Mouse (Mus musculus) embryonic facial prominence, embryonic 15.5 days (tissue): ENCODE data around the gene Pdha1. TPM values are rescaled to one million over a fixed set of nuclear protein-coding genes. Genes with fewer than 3 reads are reported as not detected.
A peak's percentile ranks its signal among the peaks of the same experiment; 100 is the strongest.

Experiments used
- ATAC-seq: fragments of 200-750 bp; cut with Nextera tagmentation; 2 replicates; pipeline ENCODE4 v1.8.0; 2017; ENCODE audit warnings: low read depth, moderate TSS enrichment; ENCODE audit not compliant: insufficient number of reproducible peaks, low FRiP score, low TSS enrichment
- H3K27ac ChIP-seq: fragments of 300-500 bp; sonication (generic); replicated peaks from 2 replicates; pipeline ENCODE4 v1.5.1; 2015; ENCODE audit warnings: mild to moderate bottlenecking, inconsistent platforms
- H3K27me3 ChIP-seq: fragments of 300-500 bp; sonication (generic); 2 replicates; pipeline ENCODE4 v1.6.1; 2015; ENCODE audit warnings: inconsistent platforms
- H3K36me3 ChIP-seq: fragments of 300-500 bp; sonication (generic); 2 replicates; pipeline ENCODE4 v1.6.1; 2015; ENCODE audit warnings: mild to moderate bottlenecking, inconsistent platforms
- H3K4me1 ChIP-seq: fragments of 300-500 bp; sonication (generic); 2 replicates; pipeline ENCODE4 v1.6.1; 2015; ENCODE audit warnings: inconsistent platforms
- H3K4me2 ChIP-seq: fragments of 300-500 bp; sonication (generic); replicated peaks from 2 replicates; pipeline ENCODE4 v1.6.1; 2015; ENCODE audit warnings: mild to moderate bottlenecking, inconsistent platforms
- H3K4me3 ChIP-seq: fragments of 300-500 bp; sonication (generic); replicated peaks from 2 replicates; pipeline ENCODE4 v1.5.1; 2015; ENCODE audit warnings: mild to moderate bottlenecking, inconsistent platforms
- H3K9ac ChIP-seq: fragments of 300-500 bp; sonication (generic); 2 replicates; pipeline ENCODE4 v1.6.1; 2015; ENCODE audit warnings: inconsistent platforms
- H3K9me3 ChIP-seq: fragments of 300-500 bp; sonication (generic); replicated peaks from 2 replicates; pipeline ENCODE4 v1.6.1; 2016; ENCODE audit warnings: inconsistent platforms
- WGBS: fragments of 180-500 bp; shearing (Covaris S2); methylation state at CpG from one replicate; pipeline ENCODE4 v1.1.7; 2015; 5-methylcytosine and 5-hydroxymethylcytosine counted together
- polyA plus RNA-seq: library from polyadenylated mRNA; unstranded; fragments of >200 nt; fragmentation: Nextera tagmentation; extraction: Ambion mirVana; gene quantifications from 2 replicates; pipeline ENCODE4 v1.2.1, GENCODE M21; 2015

Gene Pdha1
- polyA plus RNA-seq, result 111 and 112 TPM in 2 replicates

- Histone ChIP-seq H3K27ac (peak within 1 kb of the TSS; percentile 96), H3K4me2 (peak within 1 kb of the TSS; percentile 50), H3K36me3 (no peaks in the 10 kb centered on the region), H3K9me3 (no peaks in the 10 kb centered on the region), H3K27me3 (no peaks in the 10 kb centered on the region), H3K4me3 (peak within 1 kb of the TSS; percentile 61), H3K4me1 (peaks cover 4% of the 10 kb centered on the region; the same call in 1 of the 2 replicates), H3K9ac (peak within 1 kb of the TSS; percentile 44)
- 9% methylated on average over 57 of the region's 67 CpGs for WGBS
- peak; percentile 94 for ATAC-seq
Observed at GRCm38 (mm10) chrX:160137861-160138717, at the start of gene Pdha1. Pdha1 (minus strand) TSS chrX:160138413.

- Histone ChIP-seq H3K9ac (no peak overlapping the region), H3K4me1 (no peaks in the 10 kb centered on the region), H3K9me3 (no peaks in the 10 kb centered on the region), H3K4me2 (no peak overlapping the region), H3K4me3 (no peak overlapping the region), H3K36me3 (no peaks in the 10 kb centered on the region), H3K27ac (no peak overlapping the region), H3K27me3 (no peaks in the 10 kb centered on the region)
- no peak for ATAC-seq
- WGBS, result 66% methylated on average over 3 of the region's 3 CpGs
Observed at GRCm38 (mm10) chrX:160179032-160179431, 40.8 kb upstream of the Pdha1 start.

DNA sequence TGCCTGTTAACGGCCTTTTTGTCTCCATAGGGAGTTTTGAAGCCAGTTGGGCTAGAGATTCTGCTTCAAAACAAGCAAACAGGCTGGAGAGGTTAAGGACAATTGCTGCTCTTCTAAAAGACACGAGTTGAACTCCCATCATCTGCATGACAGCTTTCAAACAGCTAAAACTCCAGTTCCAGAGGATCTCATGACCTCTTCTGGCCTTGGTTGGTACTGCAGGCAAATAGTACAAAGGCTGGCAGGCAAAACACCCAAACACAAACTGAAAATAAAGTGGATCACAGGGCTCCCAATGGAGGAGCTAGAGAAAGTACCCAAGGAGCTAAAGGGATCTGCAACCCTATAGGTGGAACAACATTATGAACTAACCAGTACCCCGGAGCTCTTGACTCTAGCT, 31.9 kb upstream of the Pdha1 start:
- ATAC-seq, result no peak
- H3K4me2 ChIP-seq, result no peak overlapping the region
- H3K27ac ChIP-seq, result no peak overlapping the region
- no peak overlapping the region for H3K4me3 ChIP-seq
- no peaks in the 10 kb centered on the region for H3K4me1 ChIP-seq
- no peak overlapping the region for H3K9ac ChIP-seq
- WGBS, result 11% methylated on average over 2 of the region's 3 CpGs
- no peaks in the 10 kb centered on the region for H3K27me3 ChIP-seq
- no peaks in the 10 kb centered on the region for H3K9me3 ChIP-seq
- H3K36me3 ChIP-seq, result no peaks in the 10 kb centered on the region

DNA sequence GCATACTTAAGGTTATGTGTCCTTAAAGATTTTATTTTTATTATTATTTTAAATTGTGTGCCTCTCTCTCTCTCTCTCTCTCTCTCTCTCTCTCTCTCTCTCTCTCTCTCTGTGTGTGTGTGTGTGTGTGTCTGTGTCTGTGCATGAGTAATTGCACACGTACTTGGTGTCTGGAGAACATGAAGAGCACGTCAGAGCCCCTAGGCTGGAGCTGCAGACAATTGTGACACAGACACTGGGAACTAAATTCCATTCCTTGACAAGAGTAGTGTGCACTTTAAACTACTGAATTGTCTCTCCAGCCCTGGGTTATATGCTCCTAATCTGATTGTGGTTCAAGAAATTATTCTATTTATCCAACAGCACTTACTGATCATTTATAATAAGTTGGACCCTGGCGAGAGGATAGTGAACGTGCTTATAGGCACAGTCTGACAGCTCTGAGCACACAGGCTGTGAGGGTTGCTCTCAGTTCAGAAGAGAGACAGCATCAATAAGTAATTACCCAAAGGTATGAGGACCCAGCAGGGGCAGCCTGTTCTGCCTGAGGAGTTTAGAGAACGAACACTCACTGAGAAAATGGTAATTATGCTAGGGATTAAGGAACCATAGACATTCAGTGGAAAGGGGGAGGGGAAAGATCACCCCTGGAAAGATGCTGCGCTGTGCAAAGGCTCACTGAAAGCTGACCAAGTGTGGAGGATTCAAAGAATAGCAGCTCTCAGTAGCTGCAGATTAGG, 28.2 kb upstream of the Pdha1 start:
- Histone ChIP-seq H3K4me2 (no peak overlapping the region), H3K4me3 (no peak overlapping the region), H3K27ac (no peak overlapping the region), H3K27me3 (no peaks in the 10 kb centered on the region), H3K9me3 (no peaks in the 10 kb centered on the region), H3K9ac (no peak overlapping the region), H3K36me3 (no peaks in the 10 kb centered on the region), H3K4me1 (no peaks in the 10 kb centered on the region)
- 27% methylated on average over 6 of the region's 6 CpGs for WGBS
- no peak for ATAC-seq

DNA sequence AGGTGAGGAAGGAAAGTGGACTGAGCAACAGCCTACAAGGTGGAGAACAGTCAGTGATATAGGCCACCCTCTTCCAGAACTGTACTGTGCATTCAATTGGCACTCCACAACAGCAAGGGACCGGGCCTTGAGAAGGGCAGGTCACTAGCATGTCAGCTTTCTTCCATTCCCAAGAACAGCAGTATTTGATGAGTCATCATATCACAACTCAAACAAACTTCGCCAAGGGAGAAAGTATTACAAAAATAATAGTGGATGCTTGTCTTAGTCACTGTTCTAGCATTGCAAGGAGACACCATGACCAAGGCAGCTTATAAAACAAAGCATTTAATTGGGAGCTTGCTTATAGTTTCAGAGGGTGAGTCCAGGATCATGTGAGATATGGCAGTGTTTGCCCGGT, 26.0 kb upstream of the Pdha1 start:
- 77% methylated on average over 3 of the region's 3 CpGs for WGBS
- Histone ChIP-seq H3K36me3 (no peaks in the 10 kb centered on the region), H3K4me1 (no peaks in the 10 kb centered on the region)

GRCm38 (mm10) chrX:160153147-160153815, 15.1 kb upstream of the Pdha1 start:
- Histone ChIP-seq H3K4me1 (no peaks in the 10 kb centered on the region), H3K36me3 (no peaks in the 10 kb centered on the region), H3K4me3 (no peak overlapping the region), H3K9me3 (no peaks in the 10 kb centered on the region), H3K27ac (no peak overlapping the region), H3K4me2 (no peak overlapping the region), H3K27me3 (no peaks in the 10 kb centered on the region; the same call in 1 of the 2 replicates), H3K9ac (no peak overlapping the region)
- ATAC-seq, result no peak
- 47% methylated on average over 4 of the region's 4 CpGs for WGBS

More for the DNA sequence above, 26.0 kb upstream of the Pdha1 start:
- no peak overlapping the region for H3K4me2 ChIP-seq
- no peak overlapping the region for H3K9ac ChIP-seq
- ATAC-seq, result no peak
- H3K27me3 ChIP-seq, result no peaks in the 10 kb centered on the region
- no peaks in the 10 kb centered on the region for H3K9me3 ChIP-seq
- no peak overlapping the region for H3K4me3 ChIP-seq
- H3K27ac ChIP-seq, result no peak overlapping the region

GRCm38 (mm10) chrX:160148859-160149258, 10.6 kb upstream of the Pdha1 start:
- Histone ChIP-seq H3K27me3 (no peaks in the 10 kb centered on the region; the same call in 1 of the 2 replicates), H3K9me3 (no peaks in the 10 kb centered on the region), H3K4me1 (no peaks in the 10 kb centered on the region), H3K36me3 (no peaks in the 10 kb centered on the region), H3K9ac (no peak overlapping the region), H3K4me3 (no peak overlapping the region), H3K4me2 (no peak overlapping the region), H3K27ac (no peak overlapping the region)
- 85% methylated on average over 3 of the region's 3 CpGs for WGBS
- ATAC-seq, result no peak

DNA sequence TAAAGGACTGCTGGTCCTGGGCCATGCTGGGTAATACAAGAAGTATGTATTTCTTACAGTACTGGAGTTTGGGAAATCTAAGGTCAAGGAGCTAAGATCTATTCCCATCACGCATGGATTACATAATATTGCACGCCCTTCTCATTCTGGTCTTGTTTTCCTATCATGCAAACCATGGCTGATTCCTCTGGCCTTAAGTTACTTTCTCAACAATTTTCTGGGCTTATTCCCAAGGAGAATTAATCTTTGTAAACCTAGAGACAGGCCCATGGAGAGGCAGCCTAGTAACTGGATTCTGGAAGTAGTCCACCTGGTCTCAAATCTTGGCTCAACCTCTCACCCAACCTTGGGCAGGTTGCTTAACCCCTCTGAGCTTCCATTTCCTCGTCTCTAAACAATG, 9.2 kb upstream of the Pdha1 start:
- H3K9ac ChIP-seq, result no peak overlapping the region
- no peaks in the 10 kb centered on the region for H3K36me3 ChIP-seq
- no peak overlapping the region for H3K27ac ChIP-seq
- 77% methylated on average over 3 of the region's 3 CpGs for WGBS
- no peak overlapping the region for H3K4me2 ChIP-seq
- no peak for ATAC-seq
- H3K4me3 ChIP-seq, result no peak overlapping the region
- H3K27me3 ChIP-seq, result no peaks in the 10 kb centered on the region; the same call in 1 of the 2 replicates
- no peaks in the 10 kb centered on the region for H3K4me1 ChIP-seq
- H3K9me3 ChIP-seq, result no peaks in the 10 kb centered on the region

GRCm38 (mm10) chrX:160146806-160147205, 8.6 kb upstream of the Pdha1 start:
- Histone ChIP-seq H3K4me3 (no peak overlapping the region), H3K9me3 (no peaks in the 10 kb centered on the region), H3K9ac (no peak overlapping the region), H3K4me2 (no peak overlapping the region), H3K36me3 (no peaks in the 10 kb centered on the region), H3K4me1 (no peaks in the 10 kb centered on the region), H3K27ac (no peak overlapping the region), H3K27me3 (no peaks in the 10 kb centered on the region; the same call in 1 of the 2 replicates)
- ATAC-seq, result no peak
- WGBS, result 84% methylated on average over 4 of the region's 4 CpGs

GRCm38 (mm10) chrX:160137177-160137860, 894 bp downstream of the Pdha1 start:
- Histone ChIP-seq H3K9me3 (no peaks in the 10 kb centered on the region), H3K9ac (peak overlapping the region; percentile 44; the same call in 1 of the 2 replicates), H3K4me2 (peak overlapping the region; percentile 47), H3K27ac (peak overlapping the region; percentile 96), H3K36me3 (no peaks in the 10 kb centered on the region), H3K4me3 (peak overlapping the region; percentile 61), H3K4me1 (peaks cover 4% of the 10 kb centered on the region; the same call in 1 of the 2 replicates), H3K27me3 (no peaks in the 10 kb centered on the region)
- 19% methylated on average over 18 of the region's 18 CpGs for WGBS
- no peak for ATAC-seq
